Mouse (Mus musculus) cerebellum, postnatal 10 days (tissue): ENCODE data around the gene Josd1.

Experiments
- DNase-seq, 2 experiments: peaks; one replicate each; pipeline ENCODE4 v3.0.0; 2021; ENCODE audit warnings: mixed read lengths in 2 of 2

Gene Josd1

DNA sequence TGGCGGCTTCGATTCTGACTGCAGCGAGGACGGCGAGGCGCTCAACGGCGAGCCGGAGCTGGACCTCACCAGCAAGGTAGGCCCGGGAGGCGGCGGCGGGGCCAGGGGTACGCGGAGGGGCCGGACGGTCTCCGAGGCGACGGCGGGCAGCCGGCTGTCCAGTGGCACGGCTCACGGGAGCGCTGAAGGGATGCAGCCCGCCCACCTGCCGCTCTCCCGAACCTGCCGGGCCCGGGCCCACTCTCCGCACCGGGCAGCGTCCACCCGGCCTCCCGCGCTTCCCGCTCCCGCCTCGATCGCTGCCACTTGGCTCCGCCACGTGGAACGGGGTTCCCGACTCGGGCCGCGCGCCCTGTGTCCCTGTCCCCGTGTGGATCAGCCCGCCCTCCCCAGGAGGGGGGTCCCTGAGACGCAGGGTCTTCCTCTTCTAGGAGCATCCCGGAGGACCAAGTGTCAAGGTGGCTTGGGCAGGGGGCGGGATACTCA is 3.3 kb upstream of the Josd1 start:
- DNase-seq, result peak in 1 of 2 experiments; percentile 73

DNA sequence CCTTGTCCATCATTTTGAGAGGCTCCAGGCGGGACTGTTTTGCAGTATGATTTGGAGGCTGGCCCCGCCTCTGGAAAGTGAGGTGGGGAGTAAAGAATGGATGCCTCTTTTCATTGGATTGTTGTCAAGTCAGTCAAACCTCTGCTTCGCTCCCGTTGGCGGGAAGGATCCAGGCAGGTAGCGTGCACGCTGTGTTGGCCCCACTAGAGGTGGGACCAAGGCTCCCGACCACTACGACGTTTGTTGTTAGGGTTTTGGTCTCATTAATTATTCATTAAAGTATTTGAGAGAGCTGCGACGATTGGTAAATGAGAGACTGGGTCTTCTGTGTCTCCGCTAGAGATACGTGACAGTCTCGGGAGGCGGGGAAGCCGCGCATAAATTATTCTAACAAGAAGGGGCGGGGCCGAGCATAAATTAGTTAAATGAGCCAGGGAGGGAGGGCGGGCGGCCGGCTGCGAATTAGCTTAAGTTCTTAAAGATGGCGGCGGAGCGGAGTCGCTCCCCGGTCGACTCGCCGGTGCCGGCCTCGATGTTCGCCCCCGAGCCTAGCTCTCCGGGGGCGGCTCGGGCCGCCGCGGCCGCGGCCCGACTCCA is 2.8 kb upstream of the Josd1 start, which contains the start of gene Gtpbp1:
Gene Gtpbp1, plus strand, starts transcription at position 420 of the 597 bp plus-strand sequence.
- peak; percentile 98 to 99 for DNase-seq

- DNase-seq, result no peak
Observed at GRCm38 (mm10) chr15:79689662-79690425, 2.1 kb upstream of the Josd1 start.

GRCm38 (mm10) chr15:79688268-79688956 is 693 bp upstream of the Josd1 start:
- no peak for DNase-seq

- DNase-seq, result peak; percentile 70 to 75
Observed at GRCm38 (mm10) chr15:79687175-79687574, 544 bp downstream of the Josd1 start.

DNA sequence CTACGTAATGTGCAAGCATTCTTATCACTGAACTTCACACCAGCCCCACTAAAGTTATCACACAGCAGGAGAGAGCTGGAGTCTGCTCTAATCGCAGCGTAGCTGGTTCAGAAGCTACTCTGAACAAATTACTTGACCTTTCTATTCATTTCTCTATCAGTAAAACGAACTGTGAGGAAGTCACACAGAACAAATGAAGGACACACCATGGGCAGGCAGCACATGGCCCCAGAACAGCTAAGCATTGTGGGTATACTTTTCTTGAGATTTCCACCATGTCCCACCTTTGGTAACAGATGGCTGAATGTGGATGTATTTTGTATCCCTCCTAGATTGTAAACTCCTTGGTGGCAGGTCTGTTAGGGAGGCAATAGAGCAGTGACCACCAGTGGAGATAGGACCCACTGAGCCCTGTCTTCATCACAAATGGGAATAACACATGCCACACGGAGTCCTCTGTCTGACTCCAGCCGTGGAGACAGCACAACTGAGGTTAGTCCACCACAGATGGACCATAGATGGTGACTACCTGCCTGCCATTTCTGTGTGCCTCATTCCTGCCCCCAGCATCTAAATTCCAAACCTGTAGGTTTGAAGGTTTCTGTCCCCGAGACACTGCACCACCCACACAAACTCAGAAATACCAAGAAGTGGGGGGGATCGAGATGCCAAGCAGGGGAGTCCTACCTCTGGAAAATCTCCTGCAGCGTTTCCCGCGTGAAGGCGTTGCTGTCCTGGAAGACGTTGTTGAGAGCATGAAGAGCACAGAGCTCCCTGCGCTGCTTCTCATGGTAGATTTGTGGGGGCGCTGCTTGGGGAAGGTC is 1.5 kb downstream of the Josd1 start:
- no peak for DNase-seq

DNA sequence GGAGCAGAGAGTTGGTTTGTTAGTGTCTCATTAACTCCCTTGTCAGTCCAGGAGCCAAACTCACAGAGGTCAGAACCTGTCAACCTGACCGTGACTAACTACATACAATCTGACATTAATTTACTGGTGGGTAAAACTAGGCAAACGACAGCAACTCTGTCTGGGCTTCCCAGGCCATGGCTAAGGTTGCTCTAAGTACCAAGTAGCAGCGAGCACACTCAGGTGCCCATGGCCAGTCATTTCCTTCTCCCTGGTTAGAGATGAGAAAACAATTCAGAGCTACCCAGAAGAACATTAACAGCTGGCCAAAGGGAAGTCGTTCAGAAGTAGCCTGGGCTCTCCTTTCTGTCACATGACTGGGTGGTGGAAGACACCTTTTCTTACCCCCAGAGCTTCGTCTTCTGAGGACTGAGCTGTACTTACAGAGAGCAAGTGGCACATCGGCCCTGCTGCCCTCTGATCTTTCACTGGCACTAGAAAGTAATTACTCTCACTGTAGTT is 2.5 kb downstream of the Josd1 start:
- DNase-seq, result no peak

GRCm38 (mm10) chr15:79684616-79685015 is 3.1 kb downstream of the Josd1 start:
- DNase-seq, result peak; percentile 49 to 64

- DNase-seq, result no peak
Observed at GRCm38 (mm10) chr15:79683707-79684465, 3.8 kb downstream of the Josd1 start.

GRCm38 (mm10) chr15:79683146-79683545 is 4.6 kb downstream of the Josd1 start:
- no peak for DNase-seq

GRCm38 (mm10) chr15:79681973-79682372 is 5.7 kb downstream of the Josd1 start:
- no peak for DNase-seq

- DNase-seq, result no peak
Observed at GRCm38 (mm10) chr15:79677936-79678335, 9.8 kb downstream of the Josd1 start.

DNA sequence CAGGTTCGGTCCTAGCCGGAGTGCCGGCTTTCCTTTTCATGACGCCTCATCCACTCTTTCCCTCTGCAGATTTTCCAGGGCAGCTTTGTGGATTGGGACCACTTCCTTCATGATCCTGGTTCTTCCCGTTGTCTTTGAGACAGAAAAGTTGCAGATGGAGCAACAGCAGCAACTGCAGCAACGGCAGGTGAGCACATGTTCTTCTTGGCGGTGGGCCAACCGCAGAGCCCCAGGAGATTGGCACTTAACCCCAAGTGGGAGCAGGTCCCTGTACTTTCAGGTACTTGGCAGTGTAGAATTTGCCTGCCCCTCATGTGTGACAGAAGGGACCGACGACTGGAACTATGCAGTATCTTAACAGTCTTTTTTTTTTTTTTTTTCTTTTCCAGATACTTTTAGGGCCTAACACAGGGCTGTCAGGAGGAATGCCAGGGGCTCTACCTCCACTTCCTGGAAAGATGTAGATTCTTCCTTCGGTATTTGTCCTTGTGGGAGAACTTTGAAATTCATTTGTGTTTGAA is 15.8 kb downstream of the Josd1 start:
- peak; percentile 45 to 46 for DNase-seq

DNA sequence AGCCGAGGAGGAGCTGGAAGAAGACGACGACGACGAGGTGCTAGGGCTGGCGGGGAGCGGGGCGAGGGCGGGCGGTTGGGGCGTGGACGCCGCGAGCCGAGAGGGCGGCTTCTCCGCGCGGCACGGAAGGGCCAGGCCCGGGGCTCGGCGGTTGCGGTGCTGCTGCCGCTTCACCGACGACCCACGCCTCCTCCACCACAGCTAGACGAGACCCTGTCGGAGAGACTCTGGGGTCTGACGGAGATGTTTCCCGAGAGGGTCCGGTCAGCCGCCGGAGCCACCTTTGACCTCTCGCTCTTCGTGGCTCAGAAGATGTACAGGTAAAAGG is 16.8 kb downstream of the Josd1 start:
- no peak for DNase-seq

GRCm38 (mm10) chr15:79670249-79670971 is 17.3 kb downstream of the Josd1 start, which contains the start of gene Tomm22:
Gene Tomm22 (plus strand): TSS chr15:79670861.
- DNase-seq, result peak; percentile 92 to 95

DNA sequence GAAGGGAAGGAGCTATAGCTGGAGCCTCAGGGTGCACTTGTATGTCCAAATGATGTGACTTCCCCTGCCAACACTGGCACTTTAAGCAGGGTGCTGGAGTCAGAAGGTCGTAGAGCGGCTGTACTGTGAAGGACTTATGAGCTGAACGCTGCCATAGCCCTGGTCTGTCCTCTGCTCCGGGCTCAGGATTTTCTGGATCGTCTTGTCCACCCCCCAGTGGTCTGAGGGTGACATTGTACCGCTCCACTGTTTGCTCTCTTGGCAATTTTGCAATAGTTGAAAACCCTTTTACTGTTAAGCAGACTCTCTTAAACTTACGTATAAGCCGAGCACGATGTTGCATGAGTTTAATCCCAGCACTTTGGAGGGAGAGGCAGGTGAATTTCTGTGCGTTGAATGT is 18.5 kb downstream of the Josd1 start:
- DNase-seq, result no peak

GRCm38 (mm10) chr15:79664666-79665065 is 23.1 kb downstream of the Josd1 start:
- DNase-seq, result no peak

GRCm38 (mm10) chr15:79661852-79662251 is 25.9 kb downstream of the Josd1 start:
- DNase-seq, result peak; percentile 53 to 65

GRCm38 (mm10) chr15:79658531-79659375 is 29.0 kb downstream of the Josd1 start, which contains the start of the genes Fam227a and Cby1:
Gene Fam227a (minus strand): TSS chr15:79658956.
Gene Cby1 (plus strand): TSS chr15:79659199.
- DNase-seq, result peak; percentile 98
